Mouse (Mus musculus): ENCODE measurements around the gene Irf3. TPM values are rescaled to one million over a fixed set of nuclear protein-coding genes. Genes with fewer than 3 reads are reported as not detected.

Gene Irf3
- total RNA-seq (2023) = 100 to 1,000 TPM in 1 of 2 experiments, 10 to 100 TPM in 1; 99.4 to 105 TPM

DNA sequence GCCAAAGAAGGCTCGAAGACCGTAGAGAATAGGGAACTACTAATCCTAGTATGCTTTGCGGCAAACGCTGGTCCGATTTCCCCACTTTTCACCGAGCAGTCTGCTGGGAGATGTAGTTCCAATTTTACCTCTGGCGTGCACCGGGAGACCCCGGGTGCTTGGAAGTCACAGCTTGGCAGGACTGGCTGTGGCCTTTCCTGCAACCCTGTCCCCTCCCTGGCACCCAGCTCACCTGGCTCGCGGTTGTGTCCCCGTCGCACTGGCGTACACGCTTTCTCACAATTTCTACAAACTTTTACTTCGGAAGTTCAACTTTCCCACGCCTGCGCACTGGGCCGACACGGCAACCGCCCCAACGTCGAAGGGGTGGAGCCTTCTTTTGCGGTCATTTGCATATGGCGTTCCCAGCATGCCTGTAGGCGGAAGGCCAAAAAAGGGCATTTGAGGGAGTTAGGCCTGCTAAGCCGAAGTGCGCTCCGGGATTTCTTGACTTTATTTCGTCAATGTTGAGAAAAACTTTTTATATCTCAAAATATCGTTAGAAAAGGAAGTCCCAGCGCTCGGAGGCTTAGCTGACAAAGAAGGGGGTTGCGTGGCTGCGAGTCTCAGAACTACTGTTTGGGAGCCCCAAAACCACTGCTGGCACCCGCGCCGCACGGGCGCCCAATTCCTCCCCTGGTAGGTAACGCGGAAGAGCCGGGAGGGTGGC lies at the start of gene Irf3:
Gene Irf3, plus strand, starts transcription at position 418 of the 709 bp plus-strand sequence.

DNA sequence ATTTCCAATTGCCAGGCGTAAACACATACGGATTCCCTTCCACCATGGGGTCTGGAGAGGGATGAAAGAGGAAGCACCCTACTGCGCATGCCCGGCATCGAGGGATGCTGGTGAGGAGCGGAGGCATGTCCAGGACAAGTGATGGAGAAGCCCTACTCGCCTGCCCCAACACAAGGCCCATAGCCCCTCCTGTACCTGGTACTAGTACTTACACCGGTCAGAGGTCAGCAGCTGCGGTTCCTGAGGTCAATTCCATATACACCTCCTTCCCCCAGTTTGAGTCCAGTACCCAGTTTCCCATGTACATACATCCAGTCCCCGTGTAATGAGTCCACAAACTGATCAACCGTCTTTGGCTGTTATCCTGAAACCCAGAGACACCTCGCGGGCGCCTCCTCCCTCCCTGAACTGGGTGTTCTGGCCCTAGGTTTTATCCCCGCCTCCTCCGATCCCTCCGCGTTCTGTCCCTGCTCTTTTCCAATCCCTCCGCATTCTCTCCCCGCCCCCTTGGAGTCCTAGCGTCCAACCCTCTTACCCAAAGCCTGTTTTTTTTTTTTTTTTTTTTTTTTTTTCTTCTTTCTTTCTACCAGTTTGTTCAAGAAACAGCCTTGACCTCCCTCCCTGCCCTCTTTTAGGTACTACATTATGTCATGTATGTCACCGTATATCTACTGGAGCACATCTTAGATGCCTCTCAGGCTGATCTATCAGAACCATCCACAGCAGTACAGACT lies 22.9 kb upstream of the Irf3 start, which contains the start of gene Cpt1c:
Gene Cpt1c, minus strand, starts transcription at position 469 of the 734 bp plus-strand sequence.

GRCm38 (mm10) chr7:44986192-44986878 lies 11.1 kb upstream of the Irf3 start, which contains the start of gene Prmt1:
TSS of gene Prmt1 (minus strand) at chr7:44986568.

GRCm38 (mm10) chr7:44998501-44998955 lies 1.1 kb downstream of the Irf3 start, which contains the start of gene Bcl2l12:
TSS of gene Bcl2l12 (minus strand) at chr7:44998712.

DNA sequence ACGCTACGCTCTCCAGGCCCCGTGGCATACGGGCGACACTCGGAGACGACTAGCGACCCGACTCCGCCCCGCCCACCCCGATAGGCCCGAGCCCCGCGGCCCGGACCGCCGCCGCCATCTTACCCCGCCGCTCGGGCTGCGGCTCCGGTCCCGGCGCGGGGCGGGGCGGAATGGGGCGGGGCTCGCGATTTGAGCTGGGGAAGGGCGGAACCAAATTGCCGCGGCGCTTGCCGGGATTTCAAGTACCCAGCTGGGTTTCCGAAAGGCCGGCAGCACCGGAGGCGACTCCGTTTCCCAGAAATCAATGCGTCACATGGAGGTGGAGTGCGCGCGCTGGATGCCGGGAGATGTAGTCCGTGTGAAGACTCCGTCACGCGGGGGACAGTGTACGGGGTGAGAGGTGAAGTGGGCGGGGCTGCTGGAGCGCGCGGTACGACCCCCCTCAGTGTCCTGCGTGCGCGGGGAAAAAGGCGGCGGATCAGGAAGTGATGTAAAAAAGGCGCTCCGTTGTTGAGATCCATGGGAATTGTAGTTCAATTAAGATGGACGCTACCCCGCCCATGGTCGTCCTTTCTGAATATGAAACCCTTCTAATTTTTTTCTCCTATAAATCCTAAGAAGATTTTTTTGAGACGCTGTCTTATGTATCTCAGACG lies 18.6 kb downstream of the Irf3 start, which contains the start of gene Scaf1:
Gene Scaf1, minus strand, starts transcription at position 407 of the 656 bp plus-strand sequence.

DNA sequence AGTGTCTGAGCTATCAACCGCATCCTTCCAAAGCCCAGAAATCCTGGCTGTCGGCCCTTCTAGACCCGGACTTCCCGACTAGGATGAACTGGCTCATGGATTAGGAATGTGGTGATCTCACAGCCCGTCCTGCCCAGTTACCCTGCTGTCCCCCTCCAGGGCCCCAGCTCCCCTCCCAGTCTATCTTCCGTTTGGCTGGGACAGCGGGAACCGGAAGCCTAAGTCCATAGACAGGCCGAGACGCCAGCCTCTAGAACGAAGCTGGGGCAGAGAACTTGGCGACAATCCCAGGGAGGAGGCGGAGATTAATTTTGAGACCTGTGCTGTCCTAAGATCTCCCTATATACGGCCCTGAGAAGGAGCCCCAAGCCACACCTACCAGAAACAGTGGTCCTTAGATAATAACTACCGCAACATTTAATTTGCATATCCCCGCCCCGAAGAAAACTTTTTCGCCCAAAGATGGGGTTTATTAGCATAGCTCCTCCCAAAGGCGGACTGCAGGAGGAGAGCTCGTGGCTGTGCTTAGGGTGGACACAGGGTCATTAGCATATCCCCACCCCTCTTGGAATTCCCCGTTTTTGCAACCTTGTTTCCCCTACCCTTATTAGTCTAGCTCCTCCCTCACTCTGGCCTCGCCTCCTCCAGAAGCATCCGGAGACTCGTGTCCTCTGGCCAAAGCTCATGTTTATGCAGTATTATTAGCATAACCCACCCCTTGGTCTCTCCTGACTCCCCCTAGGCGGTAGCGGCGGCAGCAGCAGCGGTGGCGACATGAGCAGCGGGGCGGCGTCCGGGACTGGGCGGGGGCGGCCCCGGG lies 20.0 kb downstream of the Irf3 start, which contains the start of gene Rras:
Gene Rras, plus strand, starts transcription at position 720 of the 820 bp plus-strand sequence.

Other genes starting within 250 kb of the Irf3 start
- 10 to 100 TPM; 57.7 to 61.2 TPM for gene Vrk3, start 249.2 kb upstream of the Irf3 start, total RNA-seq (2023)
- 1 to 10 TPM in 1 of 2 experiments, under 1 TPM in 1; 0.33 to 1.1 TPM for gene Zfp473, start 246.6 kb upstream of the Irf3 start, total RNA-seq (2023)
- gene Nup62, start 181.6 kb upstream of the Irf3 start, total RNA-seq (2023) = 10 to 100 TPM; 26.2 to 31.2 TPM
- gene Il4i1, start 181.3 kb upstream of the Irf3 start, total RNA-seq (2023) = 10 to 100 TPM; 12.7 to 14.3 TPM
- 1 to 10 TPM; 4.7 to 6.0 TPM for gene Atf5, start 181.0 kb upstream of the Irf3 start, total RNA-seq (2023)
- 10 to 100 TPM; 28.4 to 31.3 TPM for gene Akt1s1, start 148.7 kb upstream of the Irf3 start, total RNA-seq (2023)
- 10 to 100 TPM; 78.0 to 79.4 TPM for gene Tbc1d17, start 148.6 kb upstream of the Irf3 start, total RNA-seq (2023)
- gene Pnkp, start 140.5 kb upstream of the Irf3 start, total RNA-seq (2023) = 10 to 100 TPM; 83.9 to 88.5 TPM
- 10 to 100 TPM; 59.0 to 65.1 TPM for gene Ptov1, start 127.9 kb upstream of the Irf3 start, total RNA-seq (2023)
- gene Med25, start 104.9 kb upstream of the Irf3 start, total RNA-seq (2023) = 10 to 100 TPM; 51.0 to 54.3 TPM
- gene Fuz, start 101.6 kb upstream of the Irf3 start, total RNA-seq (2023) = 10 to 100 TPM in 1 of 2 experiments, 1 to 10 TPM in 1; 8.5 to 13.7 TPM
- 10 to 100 TPM; 65.0 to 66.5 TPM for gene Ap2a1, start 68.2 kb upstream of the Irf3 start, total RNA-seq (2023)
- not detected for gene Tsks, start 54.4 kb upstream of the Irf3 start, total RNA-seq (2023)
- 1 to 10 TPM in 1 of 2 experiments, under 1 TPM in 1; 0.63 to 2.0 TPM for gene Cpt1c, start 22.8 kb upstream of the Irf3 start, total RNA-seq (2023)
- 10 to 100 TPM; 73.2 to 92.6 TPM for gene Prmt1, start 11.1 kb upstream of the Irf3 start, total RNA-seq (2023)
- gene Bcl2l12, start 1.1 kb downstream of the Irf3 start, total RNA-seq (2023) = 10 to 100 TPM; 12.7 to 21.1 TPM
- gene Scaf1, start 18.7 kb downstream of the Irf3 start, total RNA-seq (2023) = 10 to 100 TPM; 79.7 to 88.3 TPM
- gene Rras, start 20.3 kb downstream of the Irf3 start, total RNA-seq (2023) = 100 to 1,000 TPM; 157 to 168 TPM
- gene Prr12, start 55.2 kb downstream of the Irf3 start, total RNA-seq (2023) = 10 to 100 TPM; 36.6 to 38.5 TPM
- gene Nosip, start 64.8 kb downstream of the Irf3 start, total RNA-seq (2023) = 10 to 100 TPM; 43.8 to 49.1 TPM
- 10 to 100 TPM; 14.4 to 16.2 TPM for gene Prrg2, start 65.0 kb downstream of the Irf3 start, total RNA-seq (2023)
- 1 to 10 TPM; 3.8 to 4.9 TPM for gene Rcn3, start 94.6 kb downstream of the Irf3 start, total RNA-seq (2023)
- 100 to 1,000 TPM; 134 to 157 TPM for gene Fcgrt, start 106.2 kb downstream of the Irf3 start, total RNA-seq (2023)
- gene Rps11, start 126.8 kb downstream of the Irf3 start, total RNA-seq (2023) = 1,000 to 10,000 TPM; 2,292 to 2,480 TPM
- 1,000 to 10,000 TPM; 1,720 to 2,206 TPM for gene Rpl13a, start 131.1 kb downstream of the Irf3 start, total RNA-seq (2023)
- gene Gm45713, start 138.6 kb downstream of the Irf3 start, total RNA-seq (2023) = not detected
- gene Flt3l, start 138.8 kb downstream of the Irf3 start, total RNA-seq (2023) = 10 to 100 TPM; 38.8 to 44.7 TPM
- gene Pih1d1, start 156.7 kb downstream of the Irf3 start, total RNA-seq (2023) = 10 to 100 TPM; 40.7 to 42.0 TPM
- gene Aldh16a1, start 156.9 kb downstream of the Irf3 start, total RNA-seq (2023) = 100 to 1,000 TPM; 133 to 144 TPM
- gene Slc17a7, start 166.3 kb downstream of the Irf3 start, total RNA-seq (2023) = not detected
- gene Gfy, start 181.9 kb downstream of the Irf3 start, total RNA-seq (2023) = not detected
- gene Pth2, start 183.3 kb downstream of the Irf3 start, total RNA-seq (2023) = not detected
- not detected for gene Ccdc155, start 207.2 kb downstream of the Irf3 start, total RNA-seq (2023)
- gene Dkkl1, start 214.5 kb downstream of the Irf3 start, total RNA-seq (2023) = 1 to 10 TPM in 1 of 2 experiments, under 1 TPM in 1; 0.71 to 1.8 TPM
- gene Tead2, start 218.1 kb downstream of the Irf3 start, total RNA-seq (2023) = 1 to 10 TPM in 1 of 2 experiments, under 1 TPM in 1; 0.46 to 3.1 TPM
- gene Cd37, start 241.5 kb downstream of the Irf3 start, total RNA-seq (2023) = 100 to 1,000 TPM; 153 to 162 TPM
- gene Slc6a16, start 243.4 kb downstream of the Irf3 start, total RNA-seq (2023) = not detected

Measured in monocyte, adult 59 days (primary cell).